Mouse (Mus musculus) layer of hippocampus, postnatal 25 days (tissue): ENCODE measurements around the gene Xlr4a. TPM values are rescaled to one million over a fixed set of nuclear protein-coding genes. Genes with fewer than 3 reads are reported as not detected.
"Not testable (repeated sequence)": the region's sequence is repeated elsewhere in the genome, so short reads cannot be mapped to it uniquely, and the experiment has no call there.

Experiments
- DNase-seq, 2 experiments: peaks; one replicate each; pipeline ENCODE4 v3.0.0; 2022; ENCODE audit warnings: mixed read lengths in 2 of 2, low spot score in 1 of 2; ENCODE audit errors: extremely low spot score in 1 of 2
- total RNA-seq, 2 experiments: library from RNA; stranded (reverse); gene quantifications; 2 replicates each; pipeline ENCODE4 v1.2.3; 2021

Xlr4a gene
- total RNA-seq = 1 to 10 TPM in 1 of 2 experiments, not detected in 1; 2.7 TPM

GRCm38 (mm10) chrX:73082267-73083055 is at the start of gene Xlr4a:
Gene Xlr4a (minus strand): TSS chrX:73082478.
- DNase-seq = not testable (repeated sequence)

- DNase-seq = not testable (repeated sequence)
These were observed 40.9 kb upstream of the Xlr4a start for GRCm38 (mm10) chrX:73122859-73123829.

GRCm38 (mm10) chrX:73116747-73117146 is 34.5 kb upstream of the Xlr4a start, which contains the start of gene Gm14685:
Gene Gm14685 (plus strand): TSS chrX:73117047.
- not testable (repeated sequence) for DNase-seq

- not testable (repeated sequence) for DNase-seq
These were observed 14.7 kb upstream of the Xlr4a start, which contains the start of gene Xlr3a for GRCm38 (mm10) chrX:73096941-73097508. Gene Xlr3a (minus strand): TSS chrX:73097095.

- not testable (repeated sequence) for DNase-seq
These were observed 15.4 kb downstream of the Xlr4a start for GRCm38 (mm10) chrX:73066765-73067312.

- no peak for DNase-seq
These were observed 17.9 kb downstream of the Xlr4a start, which contains the start of gene Pnma3 for GRCm38 (mm10) chrX:73064415-73064793. Gene Pnma3 (plus strand): TSS chrX:73064787.

GRCm38 (mm10) chrX:73063512-73064414 is 18.5 kb downstream of the Xlr4a start:
- peak; percentile 26 to 29 for DNase-seq

- no peak for DNase-seq
These were observed 20.0 kb downstream of the Xlr4a start for GRCm38 (mm10) chrX:73062323-73062722.

- DNase-seq = no peak
These were observed 20.8 kb downstream of the Xlr4a start for GRCm38 (mm10) chrX:73061528-73061927.

- peak; percentile 88 to 98 for DNase-seq
These were observed 28.3 kb downstream of the Xlr4a start for GRCm38 (mm10) chrX:73053860-73054563.

GRCm38 (mm10) chrX:73039666-73040065 is 42.6 kb downstream of the Xlr4a start:
- no peak for DNase-seq

GRCm38 (mm10) chrX:73038831-73039230 is 43.4 kb downstream of the Xlr4a start:
- DNase-seq = no peak

- no peak for DNase-seq
These were observed 45.3 kb downstream of the Xlr4a start, which contains the start of gene Pnma5 for GRCm38 (mm10) chrX:73037003-73037402. Gene Pnma5 (minus strand): TSS chrX:73037103.

Other genes with a start within 250 kb of the Xlr4a start
- 10 to 100 TPM; 49.8 to 55.4 TPM for gene Cetn2, start 164.1 kb downstream of the Xlr4a start, total RNA-seq
- 10 to 100 TPM; 23.6 to 27.6 TPM for gene Nsdhl, start 163.9 kb downstream of the Xlr4a start, total RNA-seq
- gene Zfp185, start 95.1 kb downstream of the Xlr4a start, total RNA-seq = 1 to 10 TPM in 1 of 2 experiments, under 1 TPM in 1; 0.69 to 1.5 TPM
- under 1 TPM; 0.25 to 0.38 TPM for gene Pnma5, start 45.4 kb downstream of the Xlr4a start, total RNA-seq
- gene Pnma3, start 17.7 kb downstream of the Xlr4a start, total RNA-seq = 10 to 100 TPM; 15.7 to 25.1 TPM
- gene Xlr3a, start 14.6 kb upstream of the Xlr4a start, total RNA-seq = 1 to 10 TPM; 2.0 to 3.4 TPM
- gene Gm14685, start 34.6 kb upstream of the Xlr4a start, total RNA-seq = 1 to 10 TPM; 2.9 to 3.1 TPM
- gene Xlr5b, start 66.3 kb upstream of the Xlr4a start, total RNA-seq = not detected
- gene DXBay18, start 67.0 kb upstream of the Xlr4a start, total RNA-seq = 1 to 10 TPM in 1 of 2 experiments, under 1 TPM in 1; 0.63 to 1.3 TPM
- gene Spin2d, start 94.5 kb upstream of the Xlr4a start, total RNA-seq = not detected
- 10 to 100 TPM in 1 of 2 experiments, 1 to 10 TPM in 1; 5.5 to 14.6 TPM for gene Xlr3b, start 109.7 kb upstream of the Xlr4a start, total RNA-seq
- 1 to 10 TPM in 1 of 2 experiments, under 1 TPM in 1; 0.84 to 1.4 TPM for gene Xlr4b, start 131.9 kb upstream of the Xlr4a start, total RNA-seq
- 10 to 100 TPM; 15.0 to 16.0 TPM for gene F8a, start 145.8 kb upstream of the Xlr4a start, total RNA-seq
- gene Xlr4c, start 160.7 kb upstream of the Xlr4a start, total RNA-seq = 1 to 10 TPM in 1 of 2 experiments, under 1 TPM in 1; 0.37 to 1.4 TPM
- gene Xlr3c, start 182.9 kb upstream of the Xlr4a start, total RNA-seq = under 1 TPM in 1 of 2 experiments, not detected in 1; 0.76 TPM
- not detected for gene Xlr5a, start 210.5 kb upstream of the Xlr4a start, total RNA-seq
- gene Xlr5c, start 210.5 kb upstream of the Xlr4a start, total RNA-seq = not detected